Mouse (Mus musculus): ENCODE results near the gene Lrrtm3.

Lrrtm3 gene

GRCm38 (mm10) chr10:64041892-64042291 is 48.2 kb downstream of the Lrrtm3 start:
- DNase-seq (ENCODE audit: low spot score in 2 of 2), result no peak

- DNase-seq (ENCODE audit: low spot score in 2 of 2), result no peak
Measured at GRCm38 (mm10) chr10:64041218-64041617, 48.9 kb downstream of the Lrrtm3 start.

GRCm38 (mm10) chr10:64039760-64040535 is 50.1 kb downstream of the Lrrtm3 start:
- DNase-seq (ENCODE audit: low spot score in 2 of 2), result no peak

- DNase-seq (ENCODE audit: low spot score in 2 of 2), result no peak
Measured at GRCm38 (mm10) chr10:64030901-64031300, 59.2 kb downstream of the Lrrtm3 start.

- no peak for DNase-seq (ENCODE audit: low spot score in 2 of 2)
Measured at GRCm38 (mm10) chr10:64023340-64023739, 66.7 kb downstream of the Lrrtm3 start.

- no peak for DNase-seq (ENCODE audit: low spot score in 2 of 2)
Measured at GRCm38 (mm10) chr10:64020347-64020746, 69.7 kb downstream of the Lrrtm3 start.

GRCm38 (mm10) chr10:64001996-64002395 is 88.1 kb downstream of the Lrrtm3 start:
- no peak for DNase-seq (ENCODE audit: low spot score in 2 of 2)

GRCm38 (mm10) chr10:64001531-64001930 is 88.5 kb downstream of the Lrrtm3 start:
- DNase-seq (ENCODE audit: low spot score in 2 of 2), result no peak

GRCm38 (mm10) chr10:63994251-63994650 is 95.8 kb downstream of the Lrrtm3 start:
- no peak for DNase-seq (ENCODE audit: low spot score in 2 of 2)

- no peak for DNase-seq (ENCODE audit: low spot score in 2 of 2)
Measured at GRCm38 (mm10) chr10:63985576-63985975, 104.5 kb downstream of the Lrrtm3 start.

- no peak for DNase-seq (ENCODE audit: low spot score in 2 of 2)
Measured at GRCm38 (mm10) chr10:63979410-63979809, 110.7 kb downstream of the Lrrtm3 start.

- DNase-seq (ENCODE audit: low spot score in 2 of 2), result no peak
Measured at GRCm38 (mm10) chr10:63978969-63979368, 111.1 kb downstream of the Lrrtm3 start.

- DNase-seq (ENCODE audit: low spot score in 2 of 2), result no peak
Measured at GRCm38 (mm10) chr10:63978535-63978934, 111.5 kb downstream of the Lrrtm3 start.

- DNase-seq (ENCODE audit: low spot score in 2 of 2), result no peak
Measured at GRCm38 (mm10) chr10:63978101-63978500, 112.0 kb downstream of the Lrrtm3 start.

GRCm38 (mm10) chr10:63972300-63972699 is 117.8 kb downstream of the Lrrtm3 start:
- DNase-seq (ENCODE audit: low spot score in 2 of 2), result no peak

GRCm38 (mm10) chr10:63954308-63954930 is 135.7 kb downstream of the Lrrtm3 start:
- no peak for DNase-seq (ENCODE audit: low spot score in 2 of 2)

GRCm38 (mm10) chr10:63951481-63951880 is 138.6 kb downstream of the Lrrtm3 start:
- no peak for DNase-seq (ENCODE audit: low spot score in 2 of 2)

GRCm38 (mm10) chr10:63950867-63951266 is 139.2 kb downstream of the Lrrtm3 start:
- DNase-seq (ENCODE audit: low spot score in 2 of 2), result no peak

- no peak for DNase-seq (ENCODE audit: low spot score in 2 of 2)
Measured at GRCm38 (mm10) chr10:63947266-63947665, 142.8 kb downstream of the Lrrtm3 start.

- DNase-seq (ENCODE audit: low spot score in 2 of 2), result no peak
Measured at GRCm38 (mm10) chr10:63945534-63945933, 144.5 kb downstream of the Lrrtm3 start.

GRCm38 (mm10) chr10:63933946-63934345 is 156.1 kb downstream of the Lrrtm3 start:
- no peak for DNase-seq (ENCODE audit: low spot score in 2 of 2)

GRCm38 (mm10) chr10:63927334-63927733 is 162.7 kb downstream of the Lrrtm3 start, which contains the start of gene Gm10118:
Gene Gm10118 (minus strand): TSS chr10:63927434.
- no peak for DNase-seq (ENCODE audit: low spot score in 2 of 2)

GRCm38 (mm10) chr10:63908878-63909277 is 181.2 kb downstream of the Lrrtm3 start:
- DNase-seq (ENCODE audit: low spot score in 2 of 2), result no peak
